Mouse (Mus musculus): ENCODE measurements around the gene Prmt2. TPM values are rescaled to one million over a fixed set of nuclear protein-coding genes. Genes with fewer than 3 reads are reported as not detected.

Prmt2 gene
- total RNA-seq (2014; fragmentation: Nextera tagmentation) (3.5 TPM in 1 of 2 replicates, not detected in the other), total RNA-seq (2017) (0.41 and 1.5 TPM in 2 replicates)

- peak; percentile 96 for ATAC-seq (replicated peaks; ENCODE audit: poor library complexity, severe bottlenecking)
These were observed at the start of gene Prmt2 for GRCm38 (mm10) chr10:76237341-76238225. Prmt2 (minus strand) TSS chr10:76237865.

GRCm38 (mm10) chr10:76278541-76279097 lies 41.0 kb upstream of the Prmt2 start:
- ATAC-seq (replicated peaks; ENCODE audit: poor library complexity, severe bottlenecking), result no peak

DNA sequence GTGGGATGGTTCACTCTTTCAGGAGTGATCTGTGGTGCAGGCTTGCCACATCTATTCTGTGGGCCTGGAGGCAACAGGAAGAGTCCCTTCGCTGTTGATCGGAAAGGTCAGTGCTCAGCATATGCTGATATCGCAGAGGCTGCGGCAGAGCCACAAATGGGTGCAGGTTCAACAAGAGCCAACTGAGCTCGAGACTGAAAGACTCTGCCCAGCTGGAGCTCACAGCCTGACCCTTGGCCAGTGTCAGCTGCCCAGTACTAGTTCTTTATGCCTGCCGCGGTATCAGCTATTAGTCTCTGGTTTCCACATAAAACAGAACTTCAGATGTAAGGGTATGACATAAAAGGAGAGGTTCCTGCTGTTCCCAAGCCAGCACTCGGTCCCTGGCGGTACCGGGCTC lies 37.6 kb upstream of the Prmt2 start:
- ATAC-seq (replicated peaks; ENCODE audit: poor library complexity, severe bottlenecking), result no peak

DNA sequence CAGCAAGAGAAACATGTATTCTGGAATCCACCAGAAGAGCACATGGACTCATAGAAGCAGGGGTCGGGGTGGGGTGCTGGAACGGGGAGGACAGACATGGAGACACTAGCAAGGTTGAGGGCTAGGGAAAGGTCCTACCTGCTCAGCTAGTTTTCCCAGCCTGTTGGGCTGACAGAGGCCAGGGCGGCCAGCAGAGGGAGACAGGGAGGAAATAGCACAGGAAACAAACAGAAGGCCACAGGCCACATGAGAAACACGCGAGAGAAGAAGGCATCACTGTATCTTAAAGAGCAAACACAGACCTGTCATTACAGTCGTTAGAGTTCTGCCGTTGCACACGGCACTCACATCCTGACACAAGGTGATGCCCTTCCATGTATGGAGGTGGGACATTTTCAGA lies 33.6 kb upstream of the Prmt2 start:
- ATAC-seq (replicated peaks; ENCODE audit: poor library complexity, severe bottlenecking), result peak; percentile 89

DNA sequence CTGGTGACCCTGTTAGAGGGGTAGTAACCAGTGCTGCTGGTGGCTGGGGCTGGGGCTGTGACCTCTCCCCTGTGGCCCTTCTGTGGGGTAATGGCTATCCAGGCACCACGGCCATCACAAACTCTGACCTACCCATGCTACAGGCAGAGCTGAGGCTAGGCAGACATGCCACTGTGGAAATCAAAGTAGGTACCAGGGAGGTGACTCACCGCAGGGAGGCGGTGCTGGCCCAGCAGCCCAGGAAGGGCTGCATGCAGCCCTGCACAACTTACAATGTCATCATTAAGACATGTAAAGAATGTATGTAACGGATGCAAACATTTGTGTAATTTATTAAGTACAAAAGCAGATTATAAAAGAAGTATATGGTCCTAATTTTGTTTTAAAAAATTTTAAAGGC lies 24.8 kb upstream of the Prmt2 start:
- ATAC-seq (replicated peaks; ENCODE audit: poor library complexity, severe bottlenecking), result no peak

DNA sequence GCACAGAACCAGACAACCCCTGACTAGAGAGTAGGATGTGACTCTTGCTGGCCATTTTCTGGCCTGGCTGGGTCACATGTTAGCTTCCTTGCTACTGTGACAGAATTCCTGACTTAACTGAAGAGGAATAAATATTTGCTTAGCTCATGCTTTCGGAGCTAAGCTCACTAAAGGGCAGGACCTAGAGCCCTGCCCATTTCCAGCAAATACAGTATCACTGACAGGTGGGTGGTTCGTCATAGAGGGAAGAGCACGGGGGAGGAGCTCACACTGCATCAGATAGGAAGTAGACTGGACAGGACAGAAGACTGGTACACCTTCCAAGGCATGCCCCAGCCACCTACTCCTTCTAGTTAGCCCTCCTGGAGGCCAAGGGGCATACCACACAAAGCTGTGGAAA lies 23.8 kb upstream of the Prmt2 start:
- no peak for ATAC-seq (replicated peaks; ENCODE audit: poor library complexity, severe bottlenecking)

DNA sequence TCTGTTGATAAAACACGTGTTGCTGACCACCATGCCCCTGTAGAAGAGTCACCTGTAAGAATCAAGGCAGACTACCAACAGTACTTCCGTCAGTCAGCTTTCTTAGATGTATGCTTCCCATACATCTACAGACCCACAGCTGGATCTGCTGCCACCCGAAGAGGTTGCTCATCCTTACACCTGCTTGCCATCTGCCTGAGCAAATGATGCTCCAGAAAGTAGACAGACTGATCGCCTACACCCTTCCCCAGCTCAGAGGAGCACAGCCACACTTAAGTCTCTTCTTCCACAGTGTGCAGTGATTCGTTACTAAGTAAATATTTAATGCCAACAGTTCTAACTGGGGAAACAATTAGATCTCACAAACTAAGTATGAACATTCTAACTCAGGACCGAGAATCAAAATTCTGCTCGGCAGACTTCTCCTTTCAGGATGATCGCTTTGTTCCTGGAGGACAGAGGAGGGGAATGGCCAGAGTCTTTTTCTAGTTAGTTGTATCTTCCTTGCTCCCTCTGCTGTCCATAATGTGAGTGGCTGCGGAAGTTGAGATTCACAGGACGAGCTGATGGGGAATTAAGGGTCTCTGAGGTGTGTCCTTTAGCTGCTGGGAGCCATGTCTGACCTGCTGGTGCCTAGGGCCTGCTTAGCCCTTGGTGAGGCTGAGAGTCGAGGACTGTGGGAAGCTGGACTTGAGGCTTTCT lies 22.8 kb upstream of the Prmt2 start:
- no peak for ATAC-seq (replicated peaks; ENCODE audit: poor library complexity, severe bottlenecking)

DNA sequence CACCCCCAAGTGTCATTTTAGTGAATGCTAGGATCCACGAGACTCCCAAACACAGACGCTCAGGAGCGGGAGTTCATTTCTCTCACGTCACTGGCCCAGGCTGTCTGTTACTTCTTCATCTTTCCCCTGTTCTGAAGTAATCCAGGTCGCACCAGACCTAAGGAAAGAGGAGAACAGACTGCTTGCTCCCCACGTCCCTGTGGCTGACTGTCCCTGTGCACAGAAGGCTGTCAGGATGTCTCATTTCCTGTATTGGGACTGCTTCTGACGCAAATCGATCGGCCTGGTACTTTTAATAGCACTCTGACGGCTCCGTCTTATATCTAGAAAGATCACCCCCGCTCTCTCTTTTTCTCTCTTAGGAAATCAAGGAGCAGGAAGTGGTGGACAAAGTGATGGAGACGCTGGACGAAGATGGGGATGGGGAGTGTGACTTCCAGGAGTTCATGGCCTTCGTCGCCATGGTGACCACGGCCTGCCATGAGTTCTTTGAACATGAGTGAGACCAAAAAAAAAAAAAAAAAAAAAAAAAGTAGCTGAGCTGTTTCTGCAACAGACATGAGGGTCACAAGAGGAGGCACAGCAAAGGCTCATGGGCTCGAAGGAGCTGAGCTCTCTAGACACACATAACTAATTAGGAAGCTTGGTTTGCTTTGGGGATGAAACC lies 22.0 kb upstream of the Prmt2 start:
- ATAC-seq (replicated peaks; ENCODE audit: poor library complexity, severe bottlenecking), result no peak

- peak; percentile 93 for ATAC-seq (replicated peaks; ENCODE audit: poor library complexity, severe bottlenecking)
These were observed 20.2 kb upstream of the Prmt2 start for GRCm38 (mm10) chr10:76257719-76258390.

GRCm38 (mm10) chr10:76257231-76257630 lies 19.6 kb upstream of the Prmt2 start:
- no peak for ATAC-seq (replicated peaks; ENCODE audit: poor library complexity, severe bottlenecking)

DNA sequence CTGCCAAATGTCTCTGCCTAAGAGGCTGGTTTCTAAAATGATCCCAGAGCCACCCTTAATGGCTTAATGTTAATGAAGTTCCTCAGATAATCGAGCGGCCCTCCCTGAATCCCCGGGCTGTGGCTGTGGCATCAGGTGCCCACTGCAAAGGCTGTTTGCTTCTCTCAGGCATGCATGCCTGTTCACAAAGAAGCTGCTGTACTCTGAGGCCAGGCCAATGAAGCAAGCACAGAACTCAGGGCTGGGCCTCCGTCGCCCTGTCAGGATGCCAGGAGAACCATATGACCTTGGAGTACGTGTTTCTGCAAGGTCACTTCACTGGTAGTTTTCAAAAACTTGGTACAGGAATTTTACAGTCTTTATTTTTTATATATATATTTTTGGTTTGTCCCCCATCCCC lies 18.0 kb upstream of the Prmt2 start:
- ATAC-seq (replicated peaks; ENCODE audit: poor library complexity, severe bottlenecking), result no peak

DNA sequence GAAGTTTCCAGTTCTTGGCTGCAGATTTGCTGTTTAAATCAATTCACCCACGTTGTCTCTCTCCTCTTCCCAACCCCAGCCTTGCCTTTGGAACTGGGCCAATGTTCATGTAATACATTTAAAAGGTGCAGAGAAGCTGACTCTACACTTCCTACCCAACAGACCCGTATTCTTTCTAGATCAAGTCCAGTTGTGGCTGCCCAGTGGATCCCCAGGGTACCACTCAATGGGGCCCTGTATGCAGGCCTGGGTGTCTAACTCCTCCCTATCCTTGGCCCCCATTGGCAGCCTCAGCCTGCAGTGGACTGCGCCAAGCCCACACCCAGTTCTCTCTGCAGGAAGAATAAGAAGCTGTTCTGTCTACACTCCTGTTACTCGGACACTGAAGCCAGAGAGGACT lies 15.9 kb upstream of the Prmt2 start, which contains the start of gene S100b:
TSS of gene S100b (plus strand) at position 318 of the 400 bp plus-strand sequence.
- no peak for ATAC-seq (replicated peaks; ENCODE audit: poor library complexity, severe bottlenecking)

- ATAC-seq (replicated peaks; ENCODE audit: poor library complexity, severe bottlenecking), result no peak
These were observed 15.4 kb upstream of the Prmt2 start for GRCm38 (mm10) chr10:76253079-76253478.

DNA sequence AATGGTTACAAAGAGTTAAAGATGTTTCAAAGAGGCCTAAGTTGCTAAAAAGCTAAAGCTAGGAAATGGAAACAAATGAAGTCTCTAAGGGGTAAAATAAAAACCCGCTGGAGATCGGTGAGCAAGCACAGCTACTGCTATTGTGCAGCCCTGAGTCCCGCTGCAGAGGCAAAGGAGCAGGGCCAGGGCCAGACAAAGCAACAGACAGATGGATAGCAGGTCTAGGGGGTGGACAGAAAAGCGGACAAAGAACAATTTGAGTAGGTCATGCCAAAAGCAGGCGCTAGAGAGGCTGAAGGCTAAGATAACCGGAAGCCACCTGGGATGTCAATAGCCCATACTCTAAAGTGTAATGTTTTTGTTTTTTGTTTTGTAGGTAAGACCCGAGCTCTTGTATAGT lies 13.2 kb upstream of the Prmt2 start:
- ATAC-seq (replicated peaks; ENCODE audit: poor library complexity, severe bottlenecking), result no peak

GRCm38 (mm10) chr10:76248647-76248968 lies 10.9 kb upstream of the Prmt2 start:
- ATAC-seq (replicated peaks; ENCODE audit: poor library complexity, severe bottlenecking), result no peak

DNA sequence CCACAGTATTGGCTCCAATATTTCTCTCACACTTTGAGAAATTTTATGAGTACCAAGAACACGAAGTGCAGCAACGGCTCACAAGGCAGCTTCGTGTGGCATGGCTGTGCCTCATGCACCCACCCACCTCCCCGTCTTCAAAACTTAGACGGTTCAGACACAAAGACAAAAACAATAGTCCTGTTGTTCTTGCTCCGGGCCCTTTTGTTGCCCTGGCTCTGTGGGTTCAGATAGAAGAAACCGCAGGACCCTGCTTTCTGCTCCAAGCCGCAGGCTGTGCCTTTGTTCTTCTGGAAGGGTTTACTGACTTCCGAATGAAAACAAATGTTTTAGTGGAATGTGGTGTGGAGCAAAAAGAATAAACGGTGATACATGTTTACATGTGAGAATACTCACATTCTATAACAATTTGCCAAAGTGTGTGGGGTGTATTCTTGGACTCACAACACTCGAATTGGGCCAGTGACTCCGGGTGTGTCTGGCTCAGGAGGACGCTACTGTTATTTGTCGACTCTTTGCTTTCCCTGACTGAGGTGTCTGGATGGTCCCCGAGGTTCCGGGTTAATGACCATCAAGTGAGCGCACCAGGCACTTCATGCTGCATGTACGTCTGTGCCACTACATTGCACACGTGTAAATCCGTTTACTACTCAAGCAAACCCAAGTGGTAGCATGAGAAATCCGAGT lies 10.4 kb upstream of the Prmt2 start:
- no peak for ATAC-seq (replicated peaks; ENCODE audit: poor library complexity, severe bottlenecking)

GRCm38 (mm10) chr10:76246601-76247000 lies 8.9 kb upstream of the Prmt2 start:
- no peak for ATAC-seq (replicated peaks; ENCODE audit: poor library complexity, severe bottlenecking)

GRCm38 (mm10) chr10:76245106-76245505 lies 7.4 kb upstream of the Prmt2 start:
- ATAC-seq (replicated peaks; ENCODE audit: poor library complexity, severe bottlenecking), result no peak

DNA sequence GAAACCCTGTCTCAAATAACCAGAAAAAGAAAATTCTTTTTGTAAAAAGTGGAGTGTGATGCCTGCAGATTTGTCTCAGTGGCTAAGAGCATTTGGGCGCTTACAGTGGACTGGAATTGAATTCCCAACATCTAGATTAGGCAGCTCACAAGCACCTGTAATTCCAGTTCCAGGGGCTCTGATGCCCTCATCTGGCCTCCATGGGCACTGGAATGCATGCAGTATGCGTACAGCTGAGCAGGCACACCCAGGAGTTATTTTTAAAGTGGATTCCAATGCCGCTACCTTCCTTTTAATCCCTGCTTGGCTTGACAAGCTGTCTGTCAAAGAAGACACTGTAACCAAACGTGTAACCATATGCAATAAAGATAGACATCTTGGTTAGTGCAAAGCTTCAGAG lies 1.7 kb upstream of the Prmt2 start:
- ATAC-seq (replicated peaks; ENCODE audit: poor library complexity, severe bottlenecking), result no peak

- ATAC-seq (replicated peaks; ENCODE audit: poor library complexity, severe bottlenecking), result no peak; the same call in 1 of the 2 replicates
These were observed 8.0 kb downstream of the Prmt2 start for GRCm38 (mm10) chr10:76229627-76230026.
